Mouse (Mus musculus): Measurements from ENCODE around the gene Ppp4r3a. TPM values are rescaled to one million over a fixed set of nuclear protein-coding genes. Genes with fewer than 3 reads are reported as not detected.
A peak's percentile ranks its signal among the peaks of the same experiment; 100 is the strongest.
"Not testable (repeated sequence)": the region's sequence is repeated elsewhere in the genome, so short reads cannot be mapped to it uniquely, and the experiment has no call there.

The Ppp4r3a gene
- polyA plus RNA-seq (2014; fragmentation: Nextera tagmentation; extraction: Ambion mirVana): 36.2 and 39.1 TPM in 2 replicates

DNA sequence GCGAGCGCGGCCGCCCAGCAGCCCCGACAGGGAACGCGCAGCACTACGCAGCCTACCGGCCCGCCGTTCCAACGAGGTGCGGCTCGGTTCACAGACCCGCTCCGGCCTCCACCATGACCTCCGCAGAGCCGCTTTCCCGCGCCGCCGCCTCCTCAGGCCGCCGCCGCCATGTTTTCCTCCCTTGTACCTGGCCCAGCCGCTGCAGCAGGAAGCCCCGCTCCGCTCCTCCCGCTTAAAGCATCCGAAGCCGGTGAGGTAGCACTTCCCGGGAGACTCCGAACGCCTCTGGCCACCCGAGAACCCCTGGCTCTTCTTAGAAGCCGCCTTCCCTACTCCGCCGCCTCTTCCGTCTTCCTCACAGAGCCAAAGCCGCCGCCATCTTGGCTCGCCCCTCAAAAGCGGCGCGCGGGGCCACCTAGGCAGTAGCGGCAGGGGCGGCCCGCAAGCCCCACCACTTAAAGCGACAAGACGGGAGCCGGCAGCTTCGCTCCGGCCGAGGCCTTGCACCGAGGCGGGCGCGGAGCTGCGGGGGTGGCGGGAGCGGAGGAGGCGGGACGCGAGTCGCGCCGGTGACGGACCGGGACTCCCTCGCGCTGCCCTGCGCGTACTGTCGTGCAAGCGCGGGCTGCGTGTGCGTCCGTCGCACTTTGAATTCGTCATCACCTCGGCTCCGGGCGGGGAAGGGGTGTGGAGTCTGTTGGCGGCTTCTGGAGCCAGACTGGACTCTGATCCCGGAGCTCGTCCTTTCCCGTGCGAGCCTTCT is at the start of gene Ppp4r3a:
Ppp4r3a (minus strand) TSS at position 627 of the 763 bp plus-strand sequence.
- Histone ChIP-seq H3K9ac (ENCODE audit: low read depth, low read length) (peak within 1 kb of the TSS; percentile 99), H3K27ac (ENCODE audit: low read depth, low read length) (peak within 1 kb of the TSS; percentile 99), H3K4me1 (ENCODE audit: control insufficient read depth, insufficient read depth, low read length) (peaks cover 10% of the 10 kb centered on the region; the same call in 1 of the 2 replicates), H3K4me3 (ENCODE audit: low read depth, low read length) (peak within 1 kb of the TSS; percentile 100), H3K4me2 (peak within 1 kb of the TSS; percentile 85), H3K27me3 (ENCODE audit: control insufficient read depth, insufficient read depth, low read length) (no peaks in the 10 kb centered on the region), H3K9me3 (replicated peaks; ENCODE audit: control insufficient read depth, low read length) (no peaks in the 10 kb centered on the region), H3K36me3 (ENCODE audit: control insufficient read depth, insufficient read depth, low read length) (no peaks in the 10 kb centered on the region)
- WGBS (ENCODE audit: insufficient replicate concordance): under 1% methylated on average over 90 of the region's 90 CpGs
- ATAC-seq (replicated peaks; ENCODE audit: insufficient number of reproducible peaks, low FRiP score, low TSS enrichment): peak; percentile 94

DNA sequence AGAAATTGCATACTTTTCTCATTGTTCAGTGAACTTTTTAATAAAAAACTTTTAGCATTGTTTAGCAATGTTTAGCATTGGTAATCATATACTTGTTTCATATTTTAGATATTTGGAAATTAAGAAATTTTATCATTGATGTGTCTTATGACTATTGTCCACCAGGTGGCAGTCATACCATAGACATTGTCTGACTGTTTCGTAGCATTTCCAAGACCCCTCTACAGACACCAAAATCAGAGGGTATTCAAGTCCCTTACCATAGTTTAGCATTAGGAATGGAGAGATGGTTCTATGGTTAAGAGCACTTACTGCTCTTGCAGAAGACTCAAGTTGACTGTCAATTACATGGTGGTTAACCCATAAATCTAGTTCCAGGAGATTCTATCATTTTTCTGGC is 39.5 kb upstream of the Ppp4r3a start:
- Histone ChIP-seq H3K9ac (ENCODE audit: low read depth, low read length) (no peak overlapping the region), H3K4me2 (no peak overlapping the region), H3K4me1 (ENCODE audit: control insufficient read depth, insufficient read depth, low read length) (no peaks in the 10 kb centered on the region), H3K27ac (ENCODE audit: low read depth, low read length) (no peak overlapping the region), H3K9me3 (replicated peaks; ENCODE audit: control insufficient read depth, low read length) (no peaks in the 10 kb centered on the region), H3K27me3 (ENCODE audit: control insufficient read depth, insufficient read depth, low read length) (no peaks in the 10 kb centered on the region), H3K36me3 (ENCODE audit: control insufficient read depth, insufficient read depth, low read length) (no peaks in the 10 kb centered on the region), H3K4me3 (ENCODE audit: low read depth, low read length) (no peak overlapping the region)
- 35% methylated on average over 1 of the region's 1 CpGs for WGBS (ENCODE audit: insufficient replicate concordance)
- ATAC-seq (replicated peaks; ENCODE audit: insufficient number of reproducible peaks, low FRiP score, low TSS enrichment): no peak

DNA sequence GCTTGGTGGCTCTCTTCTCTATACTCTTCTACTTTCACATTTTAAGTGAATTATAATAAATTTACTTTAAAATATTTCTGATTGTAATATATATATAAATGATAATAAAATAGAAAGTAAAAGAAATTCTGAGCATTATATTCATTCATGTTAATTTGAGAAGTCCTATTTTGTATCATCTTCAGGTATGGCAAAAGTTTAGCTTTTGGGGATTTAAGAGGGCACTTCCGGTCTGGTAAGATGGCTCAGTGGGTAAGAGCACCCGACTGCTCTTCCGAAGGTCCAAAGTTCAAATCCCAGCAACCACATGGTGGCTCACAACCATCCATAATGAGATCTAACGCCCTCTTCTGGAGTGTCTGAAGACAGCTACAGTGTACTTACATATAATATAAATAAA is 38.6 kb upstream of the Ppp4r3a start:
- not testable (repeated sequence) for H3K36me3 ChIP-seq (ENCODE audit: control insufficient read depth, insufficient read depth, low read length); H3K9ac ChIP-seq (ENCODE audit: low read depth, low read length); H3K4me3 ChIP-seq (ENCODE audit: low read depth, low read length); ATAC-seq (replicated peaks; ENCODE audit: insufficient number of reproducible peaks, low FRiP score, low TSS enrichment); H3K4me1 ChIP-seq (ENCODE audit: control insufficient read depth, insufficient read depth, low read length); H3K9me3 ChIP-seq (replicated peaks; ENCODE audit: control insufficient read depth, low read length); H3K27ac ChIP-seq (ENCODE audit: low read depth, low read length); H3K4me2 ChIP-seq; H3K27me3 ChIP-seq (ENCODE audit: control insufficient read depth, insufficient read depth, low read length)
- WGBS (ENCODE audit: insufficient replicate concordance): 62% methylated on average over 4 of the region's 4 CpGs

DNA sequence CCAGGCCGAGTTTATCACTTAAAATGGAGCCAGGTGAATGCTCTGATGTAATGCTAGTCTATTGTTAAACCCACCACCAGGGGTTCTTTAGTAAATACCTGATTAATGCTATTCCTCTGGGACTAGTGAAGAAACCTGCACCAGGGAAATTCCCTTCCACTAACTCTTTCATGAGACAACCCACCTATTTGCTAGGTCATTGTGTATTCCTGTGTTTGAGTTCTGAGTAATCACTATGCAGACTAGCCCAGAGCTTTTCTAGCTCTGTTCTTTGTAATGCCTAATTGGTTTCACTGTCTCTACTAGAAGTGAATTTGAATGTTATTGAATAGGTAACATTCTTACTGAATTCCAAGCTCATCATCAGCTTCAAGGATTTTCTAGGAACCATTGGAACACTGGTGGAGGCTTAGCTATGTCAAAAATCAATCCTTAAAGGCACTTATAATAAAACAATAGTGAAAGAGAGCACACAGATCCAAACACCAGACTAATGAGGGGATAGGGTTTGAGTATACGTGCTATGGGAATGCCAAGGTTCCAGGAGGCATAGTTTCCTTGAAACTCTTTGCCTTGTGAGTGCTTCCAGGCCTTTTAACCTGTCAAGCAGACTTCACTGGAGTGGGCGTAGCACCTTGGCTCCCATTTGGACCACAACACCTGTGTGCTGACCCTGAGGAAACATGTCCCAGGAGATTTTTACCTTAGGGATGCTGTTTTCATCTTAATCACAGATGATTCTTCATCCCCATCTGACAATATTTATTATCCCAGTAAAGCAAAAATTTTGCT is 26.5 kb upstream of the Ppp4r3a start:
- H3K9ac ChIP-seq (ENCODE audit: low read depth, low read length); H3K4me1 ChIP-seq (ENCODE audit: control insufficient read depth, insufficient read depth, low read length); H3K4me2 ChIP-seq; H3K36me3 ChIP-seq (ENCODE audit: control insufficient read depth, insufficient read depth, low read length); ATAC-seq (replicated peaks; ENCODE audit: insufficient number of reproducible peaks, low FRiP score, low TSS enrichment); H3K27ac ChIP-seq (ENCODE audit: low read depth, low read length); H3K4me3 ChIP-seq (ENCODE audit: low read depth, low read length); H3K27me3 ChIP-seq (ENCODE audit: control insufficient read depth, insufficient read depth, low read length); H3K9me3 ChIP-seq (replicated peaks; ENCODE audit: control insufficient read depth, low read length): not testable (repeated sequence)
- WGBS (ENCODE audit: insufficient replicate concordance): 70% methylated on average over 3 of the region's 3 CpGs

DNA sequence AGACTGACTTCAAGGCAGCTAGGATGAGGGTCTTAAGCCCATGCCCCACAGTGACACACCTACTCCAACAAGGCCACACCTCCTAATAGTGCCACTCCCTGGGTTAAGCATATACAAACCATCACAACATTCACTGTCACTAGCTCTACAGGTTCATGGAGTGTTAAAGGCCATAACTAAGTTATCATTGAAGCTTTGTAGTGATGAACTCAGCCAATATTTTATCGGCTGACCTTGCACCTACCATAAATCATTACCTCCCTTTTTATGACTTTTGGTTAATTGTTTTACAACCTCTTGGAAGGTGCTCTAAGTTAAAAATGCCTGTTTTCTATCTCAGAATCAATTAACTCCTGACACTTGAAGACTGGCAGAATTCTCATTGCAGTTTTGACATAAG is 24.2 kb upstream of the Ppp4r3a start:
- no peak overlapping the region for H3K4me2 ChIP-seq
- H3K9me3 ChIP-seq (replicated peaks; ENCODE audit: control insufficient read depth, low read length): no peaks in the 10 kb centered on the region
- no peak for ATAC-seq (replicated peaks; ENCODE audit: insufficient number of reproducible peaks, low FRiP score, low TSS enrichment)
- H3K9ac ChIP-seq (ENCODE audit: low read depth, low read length): no peak overlapping the region
- no peaks in the 10 kb centered on the region for H3K4me1 ChIP-seq (ENCODE audit: control insufficient read depth, insufficient read depth, low read length)
- no peaks in the 10 kb centered on the region for H3K27me3 ChIP-seq (ENCODE audit: control insufficient read depth, insufficient read depth, low read length)
- no peak overlapping the region for H3K27ac ChIP-seq (ENCODE audit: low read depth, low read length)
- 85% methylated on average over 1 of the region's 1 CpGs for WGBS (ENCODE audit: insufficient replicate concordance)
- H3K36me3 ChIP-seq (ENCODE audit: control insufficient read depth, insufficient read depth, low read length): no peaks in the 10 kb centered on the region
- H3K4me3 ChIP-seq (ENCODE audit: low read depth, low read length): no peak overlapping the region

DNA sequence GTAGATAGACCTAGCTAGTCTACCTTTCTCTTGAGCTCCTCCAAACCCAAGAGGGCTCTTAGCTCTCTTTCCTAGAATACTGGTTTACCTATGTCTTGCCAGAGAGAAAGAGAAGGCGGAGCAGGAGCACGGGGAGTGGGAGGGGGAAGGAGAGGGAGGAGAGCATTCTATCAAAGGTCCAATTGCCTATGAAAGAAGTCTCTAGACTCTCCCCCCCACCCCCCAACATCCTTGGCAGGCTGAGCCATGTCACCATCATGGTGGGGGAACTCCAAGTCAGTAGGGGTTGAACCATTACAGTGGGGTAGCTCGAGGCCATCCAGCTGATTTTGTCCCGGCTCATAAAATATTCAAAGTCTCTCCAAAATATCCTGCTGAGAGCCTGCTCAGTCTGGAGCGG is 22.1 kb upstream of the Ppp4r3a start:
- no peak overlapping the region for H3K4me3 ChIP-seq (ENCODE audit: low read depth, low read length)
- H3K27me3 ChIP-seq (ENCODE audit: control insufficient read depth, insufficient read depth, low read length): no peaks in the 10 kb centered on the region
- ATAC-seq (replicated peaks; ENCODE audit: insufficient number of reproducible peaks, low FRiP score, low TSS enrichment): 0 out of 2 replicates have a peak, but pooled peaks have one; percentile 31
- no peaks in the 10 kb centered on the region for H3K9me3 ChIP-seq (replicated peaks; ENCODE audit: control insufficient read depth, low read length)
- 57% methylated on average over 5 of the region's 5 CpGs for WGBS (ENCODE audit: insufficient replicate concordance)
- no peak overlapping the region for H3K4me2 ChIP-seq
- no peak overlapping the region for H3K27ac ChIP-seq (ENCODE audit: low read depth, low read length)
- H3K36me3 ChIP-seq (ENCODE audit: control insufficient read depth, insufficient read depth, low read length): no peaks in the 10 kb centered on the region
- no peaks in the 10 kb centered on the region for H3K4me1 ChIP-seq (ENCODE audit: control insufficient read depth, insufficient read depth, low read length)
- no peak overlapping the region for H3K9ac ChIP-seq (ENCODE audit: low read depth, low read length)

DNA sequence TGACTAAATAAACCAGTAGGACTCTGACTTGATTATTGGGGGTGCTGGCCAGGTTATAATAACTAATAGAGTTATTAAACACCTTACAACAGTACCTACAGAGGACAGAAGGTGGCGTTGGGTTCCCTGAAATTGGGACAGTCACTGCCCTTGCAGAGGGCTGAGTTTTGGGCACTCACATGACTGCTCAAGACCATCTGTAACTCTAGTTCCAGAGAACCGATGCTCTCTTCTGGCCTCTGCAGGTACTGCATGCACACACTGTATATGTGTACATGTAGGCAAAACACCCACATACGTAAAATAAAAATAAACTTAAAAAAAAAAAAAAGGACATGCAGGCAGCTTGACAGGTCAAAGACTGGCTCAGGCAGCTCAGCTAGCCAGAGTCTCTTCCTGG is 19.1 kb upstream of the Ppp4r3a start:
- 68% methylated on average over 3 of the region's 3 CpGs for WGBS (ENCODE audit: insufficient replicate concordance)
- no peak overlapping the region for H3K4me3 ChIP-seq (ENCODE audit: low read depth, low read length)
- no peaks in the 10 kb centered on the region for H3K9me3 ChIP-seq (replicated peaks; ENCODE audit: control insufficient read depth, low read length)
- no peak overlapping the region for H3K9ac ChIP-seq (ENCODE audit: low read depth, low read length)
- no peak for ATAC-seq (replicated peaks; ENCODE audit: insufficient number of reproducible peaks, low FRiP score, low TSS enrichment)
- no peak overlapping the region for H3K4me2 ChIP-seq
- no peaks in the 10 kb centered on the region for H3K27me3 ChIP-seq (ENCODE audit: control insufficient read depth, insufficient read depth, low read length)
- H3K27ac ChIP-seq (ENCODE audit: low read depth, low read length): no peak overlapping the region
- no peaks in the 10 kb centered on the region for H3K36me3 ChIP-seq (ENCODE audit: control insufficient read depth, insufficient read depth, low read length)
- no peaks in the 10 kb centered on the region for H3K4me1 ChIP-seq (ENCODE audit: control insufficient read depth, insufficient read depth, low read length)

DNA sequence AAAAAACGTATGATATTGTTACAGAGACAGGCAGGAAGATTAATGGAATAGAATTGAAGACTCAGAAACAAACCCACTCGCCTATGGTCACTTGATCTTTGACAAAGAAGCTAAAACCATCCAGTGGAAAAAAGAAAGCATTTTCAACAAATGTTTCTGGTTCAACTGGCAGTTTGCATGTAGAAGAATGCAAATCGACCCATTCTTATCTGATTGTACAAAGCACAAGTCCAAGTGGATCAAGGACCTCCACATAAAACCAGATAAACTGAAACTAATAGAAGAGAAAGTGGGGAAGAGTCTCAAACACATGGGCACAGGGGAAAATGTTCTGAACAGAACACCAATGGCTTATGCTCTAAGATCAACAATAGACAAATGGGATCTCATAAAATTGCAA is 10.2 kb upstream of the Ppp4r3a start:
- H3K36me3 ChIP-seq (ENCODE audit: control insufficient read depth, insufficient read depth, low read length); H3K9me3 ChIP-seq (replicated peaks; ENCODE audit: control insufficient read depth, low read length); ATAC-seq (replicated peaks; ENCODE audit: insufficient number of reproducible peaks, low FRiP score, low TSS enrichment); H3K4me2 ChIP-seq; H3K27ac ChIP-seq (ENCODE audit: low read depth, low read length); H3K4me3 ChIP-seq (ENCODE audit: low read depth, low read length); H3K27me3 ChIP-seq (ENCODE audit: control insufficient read depth, insufficient read depth, low read length); H3K4me1 ChIP-seq (ENCODE audit: control insufficient read depth, insufficient read depth, low read length); H3K9ac ChIP-seq (ENCODE audit: low read depth, low read length): not testable (repeated sequence)
- 48% methylated on average over 3 of the region's 3 CpGs for WGBS (ENCODE audit: insufficient replicate concordance)

Measured in heart, embryonic 11.5 days (tissue).